Mouse (Mus musculus): ENCODE measurements at regions not wholly inside any gene's neighbourhood (a gene's known extent, or its start where the extent isn't known, plus 50 kb on each side); places are given as distances from the start of the nearest gene placed in this dataset.

GRCm38 (mm10) chr16:78247189-78247588 is 54.1 kb upstream of the Cxadr start:
- no peak for DNase-seq (ENCODE audit: low spot score)

- no peak for DNase-seq (ENCODE audit: low spot score)
Observed at GRCm38 (mm10) chr16:78242678-78243077, 58.6 kb upstream of the Cxadr start.

GRCm38 (mm10) chr16:78240152-78240551 is 61.1 kb upstream of the Cxadr start:
- no peak for DNase-seq (ENCODE audit: low spot score)

GRCm38 (mm10) chr16:78238052-78238701 is 63.1 kb upstream of the Cxadr start:
- DNase-seq (ENCODE audit: low spot score), result no peak

GRCm38 (mm10) chr16:78237641-78238051 is 63.6 kb upstream of the Cxadr start:
- DNase-seq (ENCODE audit: low spot score), result no peak

DNA sequence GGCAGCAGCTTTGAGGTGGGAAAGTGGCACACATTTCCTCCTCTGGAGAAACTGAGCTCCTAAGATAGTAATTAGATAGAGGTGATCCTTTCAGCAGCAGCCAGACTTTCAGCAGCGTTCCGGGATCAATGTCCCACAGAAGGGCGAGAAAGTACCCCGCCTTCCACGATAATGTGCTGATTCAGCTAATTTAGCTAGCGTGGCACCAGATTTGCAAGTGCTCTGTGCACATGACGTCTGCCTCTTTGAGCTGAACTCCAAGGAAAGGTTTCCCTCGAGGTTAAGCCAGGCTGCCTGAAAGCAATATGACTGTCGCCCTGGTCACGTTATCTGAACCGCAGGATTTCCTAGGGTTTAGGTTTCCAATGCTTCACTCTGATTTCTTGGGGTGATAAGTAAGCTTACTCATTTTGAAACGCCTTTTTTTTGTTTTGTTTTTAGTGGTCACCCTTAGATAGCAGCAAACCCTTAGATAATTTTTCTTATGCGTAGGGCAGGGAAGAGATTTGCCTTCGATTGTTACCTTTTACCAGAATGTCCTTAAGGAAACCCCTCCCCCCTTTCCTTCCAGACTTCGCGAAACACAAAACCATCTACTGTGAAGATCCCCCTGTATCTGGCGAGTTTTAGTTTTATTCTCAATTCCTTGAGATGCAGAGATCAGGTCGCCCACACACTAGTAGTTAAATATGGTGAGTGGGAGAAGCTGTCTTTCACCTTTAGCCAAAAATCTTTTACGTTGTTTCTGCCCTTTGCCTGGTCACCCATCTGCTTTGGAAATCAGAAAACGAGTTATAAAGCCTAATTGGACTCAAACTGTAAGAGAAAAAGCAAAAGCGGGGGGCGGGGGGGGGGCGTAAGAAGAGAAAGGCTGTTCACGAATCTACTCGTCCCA is 64.3 kb upstream of the Cxadr start:
- no peak for DNase-seq (ENCODE audit: low spot score)

DNA sequence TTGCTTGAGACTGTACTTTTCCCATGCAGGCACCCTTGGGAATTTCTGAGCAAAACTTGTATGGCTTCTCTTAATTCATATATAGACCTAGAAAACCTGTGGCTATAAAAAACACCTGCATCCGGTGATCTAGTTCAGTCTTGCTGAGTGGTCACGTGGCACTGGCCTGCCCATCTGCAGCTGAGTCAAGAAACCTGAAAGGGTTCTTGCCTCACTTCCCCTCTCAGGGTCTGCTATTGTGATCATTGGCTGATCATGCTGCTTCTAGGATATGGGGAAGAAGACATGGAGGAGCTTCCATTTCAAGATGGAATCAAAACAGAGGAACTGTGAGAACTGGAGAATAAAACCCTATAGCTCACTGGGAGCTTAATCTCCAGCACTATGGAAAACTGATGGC is 69.1 kb upstream of the Cxadr start:
- DNase-seq (ENCODE audit: low spot score), result no peak

- no peak for DNase-seq (ENCODE audit: low spot score)
Observed at GRCm38 (mm10) chr16:78229013-78229412, 72.3 kb upstream of the Cxadr start.

GRCm38 (mm10) chr16:78222377-78222776 is 78.9 kb upstream of the Cxadr start:
- DNase-seq (ENCODE audit: low spot score), result no peak

GRCm38 (mm10) chr16:78221781-78222180 is 79.5 kb upstream of the Cxadr start:
- no peak for DNase-seq (ENCODE audit: low spot score)

- no peak for DNase-seq (ENCODE audit: low spot score)
Observed at GRCm38 (mm10) chr16:78217633-78218032, 83.7 kb upstream of the Cxadr start.

DNA sequence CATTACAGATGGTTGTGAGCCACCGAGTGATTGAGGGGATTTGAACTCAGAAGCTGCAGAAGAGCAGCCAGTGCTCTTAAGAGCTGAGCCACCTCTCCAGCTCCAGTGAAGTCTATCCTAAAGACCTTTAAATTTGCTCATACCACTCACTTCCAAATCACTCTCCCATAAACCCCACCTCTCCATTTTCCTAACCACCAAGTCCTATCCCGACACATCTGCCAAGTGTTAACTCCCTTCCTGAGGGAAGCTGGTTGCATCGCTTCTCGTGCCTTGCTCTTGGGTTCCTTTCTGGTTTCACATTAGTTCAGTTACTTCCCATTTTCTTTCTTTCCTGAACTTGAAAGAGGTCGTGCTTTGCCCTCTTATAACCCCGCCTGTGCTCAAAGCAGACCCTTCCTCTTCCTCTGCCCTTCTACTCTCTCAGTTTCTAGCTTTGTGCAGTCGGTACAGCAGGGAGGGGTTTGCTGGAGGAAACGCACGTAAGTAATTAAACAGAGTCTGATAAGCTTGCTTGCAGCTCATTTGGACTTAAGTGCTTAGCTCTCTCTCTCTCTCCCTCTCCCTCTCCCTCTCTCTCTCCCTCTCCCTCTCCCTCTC is 84.4 kb upstream of the Cxadr start:
- DNase-seq (ENCODE audit: low spot score), result no peak

DNA sequence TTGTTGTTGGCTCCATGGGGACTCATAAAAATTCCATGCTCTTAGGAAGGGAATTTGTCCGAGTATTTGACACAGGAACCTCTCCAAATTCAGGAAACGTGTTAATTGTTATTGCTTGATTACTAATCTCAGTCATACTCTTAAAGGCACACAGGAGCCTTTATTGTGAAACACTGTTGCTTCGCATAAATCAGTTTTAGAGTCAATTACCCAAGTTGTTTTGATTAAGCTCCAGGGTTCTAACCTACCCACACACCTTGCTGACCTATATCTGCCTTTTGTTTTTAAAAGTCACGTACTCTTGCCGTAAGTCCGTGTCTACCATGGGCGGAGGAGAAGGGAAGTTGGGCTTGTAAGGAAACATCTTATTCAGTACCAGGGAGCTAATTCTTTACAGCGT is 89.6 kb upstream of the Cxadr start:
- DNase-seq (ENCODE audit: low spot score), result no peak

DNA sequence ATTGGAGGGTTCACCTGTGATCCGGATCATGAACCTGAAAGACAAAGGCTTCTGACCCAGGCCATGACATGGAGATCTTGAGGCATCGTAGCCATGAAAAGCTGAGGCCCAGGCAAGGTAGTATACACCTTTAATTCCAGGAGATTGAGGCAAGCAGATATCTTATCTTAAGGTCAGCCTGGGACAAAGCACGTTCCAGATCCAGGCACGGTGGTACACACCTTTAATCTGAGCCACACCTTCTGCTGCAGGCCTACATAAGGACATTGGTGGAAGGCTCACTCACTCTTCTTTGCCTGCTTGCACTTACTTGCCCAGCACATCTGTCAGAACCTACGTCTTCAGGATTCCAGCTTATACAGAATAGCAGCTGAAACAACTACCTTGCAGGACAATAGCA is 93.0 kb upstream of the Cxadr start:
- no peak for DNase-seq (ENCODE audit: low spot score)

GRCm38 (mm10) chr16:78204332-78204731 is 97.0 kb upstream of the Cxadr start:
- no peak for DNase-seq (ENCODE audit: low spot score)

DNA sequence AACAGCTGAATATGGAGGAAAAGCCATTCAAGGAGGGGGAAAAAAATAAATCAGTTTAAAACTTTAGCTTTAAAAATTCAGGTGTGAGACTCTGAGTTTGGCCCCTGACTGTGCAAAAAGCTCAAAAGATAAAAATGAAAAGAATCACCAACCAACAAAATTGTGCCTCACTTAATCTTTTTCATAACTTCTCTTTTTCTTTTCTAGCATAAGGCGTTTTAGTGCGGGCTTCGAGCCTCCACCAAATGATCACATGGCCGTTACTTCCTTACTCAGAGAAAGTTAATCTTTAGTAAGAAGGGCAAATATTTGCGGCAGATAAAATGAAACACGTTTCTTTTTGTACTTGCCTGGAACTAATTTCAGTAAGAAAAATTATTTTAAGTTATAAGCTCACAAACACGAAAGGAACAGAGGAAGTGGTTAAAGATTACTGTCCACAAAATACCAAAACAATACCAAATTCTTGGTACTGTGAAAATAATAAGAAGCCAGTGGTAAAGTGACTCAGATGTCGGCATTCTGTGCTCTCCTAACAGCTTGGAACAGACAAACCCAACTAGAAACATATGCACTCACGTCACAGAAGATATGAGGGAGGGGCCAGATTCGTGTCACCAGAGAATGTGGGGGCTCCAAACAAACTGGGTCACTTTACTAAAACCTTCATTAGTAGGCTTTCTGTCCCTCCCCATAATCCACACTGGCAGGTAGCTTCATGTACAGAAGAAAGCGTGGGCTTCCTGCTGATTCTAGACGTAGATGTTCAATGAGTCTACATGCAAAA is 101.1 kb upstream of the Cxadr start:
- no peak for DNase-seq (ENCODE audit: low spot score)

DNA sequence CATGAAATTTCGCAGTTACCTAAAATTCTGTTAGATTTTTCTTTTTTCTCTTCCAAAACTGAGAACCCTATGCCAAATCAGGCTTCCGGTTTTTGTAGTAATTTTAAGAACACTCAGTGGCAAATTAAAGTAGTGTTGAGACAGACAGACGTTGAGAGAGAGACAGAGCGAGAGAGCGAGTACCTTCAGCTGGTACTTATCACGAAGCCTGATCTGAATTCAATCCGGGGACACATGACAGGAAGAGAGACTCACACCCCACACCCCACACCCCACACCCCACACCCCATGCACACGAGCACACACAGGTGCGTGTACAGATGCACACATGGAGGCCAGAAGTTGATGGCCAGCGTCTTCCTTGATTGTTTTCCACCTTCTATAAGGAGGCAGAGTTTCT is 102.0 kb upstream of the Cxadr start:
- no peak for DNase-seq (ENCODE audit: low spot score)

GRCm38 (mm10) chr16:78198642-78199121 is 102.6 kb upstream of the Cxadr start:
- peak; percentile 44 for DNase-seq (ENCODE audit: low spot score)

GRCm38 (mm10) chr16:78197252-78197896 is 103.9 kb upstream of the Cxadr start:
- DNase-seq (ENCODE audit: low spot score), result peak; percentile 40

DNA sequence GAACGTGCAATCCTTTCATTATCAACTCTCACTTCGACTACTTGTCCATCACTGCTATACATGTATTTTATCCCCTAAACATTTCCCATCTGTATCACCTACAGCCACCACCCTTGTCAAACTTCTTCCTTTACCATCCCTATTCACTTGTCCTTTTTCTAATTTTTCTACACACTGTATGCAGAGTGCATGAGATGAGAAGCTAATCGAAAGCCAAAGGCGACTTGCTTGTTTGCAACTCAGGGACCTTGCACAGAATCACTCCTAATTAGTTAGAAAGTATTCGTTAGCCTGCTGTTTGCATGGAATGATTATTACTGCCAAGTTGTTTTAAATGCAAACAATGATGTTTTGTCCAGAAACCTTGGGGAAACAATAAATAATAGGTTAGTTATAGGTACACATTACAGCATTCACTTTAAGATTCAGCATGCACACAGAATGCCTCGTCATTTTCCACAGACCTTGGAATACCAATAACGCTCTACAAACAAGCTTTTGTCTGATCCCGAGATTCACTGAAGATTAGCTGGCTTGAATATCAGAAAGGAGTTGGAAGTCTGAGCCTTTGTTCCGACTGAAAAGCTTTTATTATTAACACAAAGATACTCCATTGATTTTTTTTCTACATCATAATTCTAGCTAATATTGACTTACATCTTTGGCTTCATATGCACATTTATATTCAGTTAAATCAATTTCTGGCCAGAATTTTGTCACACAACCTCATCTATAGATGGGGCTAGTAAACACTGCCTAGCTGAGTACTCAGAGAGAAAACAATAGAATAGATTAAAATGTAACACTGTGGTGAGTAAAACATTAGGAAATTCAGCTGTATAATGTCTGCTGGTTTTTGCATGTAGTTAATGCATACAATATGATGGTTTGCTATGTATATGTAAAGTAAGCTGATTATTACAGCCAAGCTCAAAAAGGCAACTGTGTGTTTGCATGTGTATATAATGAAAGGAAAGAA is 130.4 kb upstream of the Cxadr start:
- no peak for DNase-seq (ENCODE audit: low spot score)

All from spleen, adult 12 weeks (tissue).